Mouse (Mus musculus): ENCODE measurements around the gene Olfr715.
"Not testable (repeated sequence)": the region's sequence is repeated elsewhere in the genome, so short reads cannot be mapped to it uniquely, and the experiment has no call there.

Olfr715 gene

GRCm38 (mm10) chr7:107130983-107131382, at the start of gene Olfr715:
Gene Olfr715, minus strand, starts transcription at chr7:107131083.
- not testable (repeated sequence) for DNase-seq

- DNase-seq: no peak
Observed at GRCm38 (mm10) chr7:107180406-107180805, 49.5 kb upstream of the Olfr715 start.

GRCm38 (mm10) chr7:107166690-107167089, 35.8 kb upstream of the Olfr715 start, which contains the start of gene Nlrp14:
Gene Nlrp14, plus strand, starts transcription at chr7:107166990.
- no peak for DNase-seq

DNA sequence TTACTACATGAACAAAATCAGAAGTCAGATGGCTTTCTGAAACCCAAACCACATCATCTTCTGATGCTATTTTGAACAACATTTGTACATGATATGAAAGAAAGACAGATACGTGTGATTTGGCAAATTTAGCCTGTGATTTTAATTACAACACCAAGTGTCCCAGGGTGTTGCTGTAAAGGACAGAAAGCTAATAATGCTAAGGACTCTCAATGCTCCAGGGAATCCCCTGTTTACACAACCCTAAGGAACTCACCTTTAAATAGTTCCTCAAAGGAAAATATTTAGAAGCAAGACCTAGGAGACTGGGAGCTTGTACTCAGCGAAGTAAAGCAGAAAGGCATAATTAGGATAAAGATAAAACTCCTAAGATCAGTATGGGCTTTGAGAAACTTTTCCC, 7.1 kb upstream of the Olfr715 start, which contains the start of gene Olfr716:
Gene Olfr716 (plus strand): TSS at position 301 of the 400 bp plus-strand sequence.
- not testable (repeated sequence) for DNase-seq

GRCm38 (mm10) chr7:107110269-107110668, 20.6 kb downstream of the Olfr715 start, which contains the start of gene Olfr715b:
Gene Olfr715b, minus strand, starts transcription at chr7:107110369.
- DNase-seq: not testable (repeated sequence)

- no peak for DNase-seq
Observed at GRCm38 (mm10) chr7:107092920-107093319, 38.0 kb downstream of the Olfr715 start, which contains the start of gene Olfr17. Gene Olfr17, plus strand, starts transcription at chr7:107093220.
